Mouse (Mus musculus): Measurements from ENCODE around the gene Tada2a. TPM values are rescaled to one million over a fixed set of nuclear protein-coding genes. Genes with fewer than 3 reads are reported as not detected.

Gene Tada2a
- total and polyA plus RNA-seq, 2 experiments from 2014 or later, result 2.2 to 10.3 TPM

DNA sequence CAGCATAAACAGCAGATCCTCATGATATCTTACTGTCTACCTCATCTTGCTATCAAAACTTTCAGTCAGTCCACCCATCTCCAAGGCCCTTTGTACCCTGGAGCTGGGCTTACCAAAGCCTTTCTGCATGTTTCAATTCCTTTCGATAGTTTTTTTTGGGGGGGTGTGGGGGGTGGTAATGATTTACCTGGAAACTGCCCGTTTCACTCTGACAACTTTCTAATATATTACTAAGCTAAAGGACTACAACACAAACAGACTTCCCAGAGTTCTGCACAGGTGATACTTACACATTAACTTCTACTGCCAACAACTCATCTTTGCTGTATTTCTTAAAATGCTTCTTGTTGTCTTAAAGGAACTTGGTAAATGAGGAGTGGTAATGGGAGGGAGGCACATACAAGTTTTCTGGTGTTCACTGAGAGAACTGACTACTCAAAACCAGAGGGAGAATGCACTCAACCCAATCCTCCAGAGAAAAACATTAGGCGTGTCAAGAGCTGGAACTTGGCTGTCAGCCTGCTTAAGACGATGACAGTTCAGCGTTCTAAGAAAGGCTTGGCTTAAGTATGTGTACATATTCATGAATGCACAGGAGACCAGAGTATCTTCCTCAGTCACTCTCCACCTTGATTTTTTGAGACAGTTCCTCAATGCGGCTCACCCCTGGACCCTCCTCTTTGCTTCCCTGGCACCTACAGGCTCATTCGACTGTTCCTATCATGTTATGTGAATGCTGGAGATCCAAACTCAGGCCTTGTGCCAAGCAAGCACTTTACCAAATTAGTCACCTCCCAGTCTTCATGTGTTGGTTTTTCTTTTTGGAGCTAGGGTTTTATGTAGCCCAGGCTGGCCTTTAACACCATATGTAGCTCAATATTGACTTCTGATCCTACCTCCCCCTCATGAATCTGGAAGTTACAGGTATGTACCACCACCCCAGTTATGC lies 55.3 kb downstream of the Tada2a start:
- DNase-seq (ENCODE audit: low spot score), result no peak

DNA sequence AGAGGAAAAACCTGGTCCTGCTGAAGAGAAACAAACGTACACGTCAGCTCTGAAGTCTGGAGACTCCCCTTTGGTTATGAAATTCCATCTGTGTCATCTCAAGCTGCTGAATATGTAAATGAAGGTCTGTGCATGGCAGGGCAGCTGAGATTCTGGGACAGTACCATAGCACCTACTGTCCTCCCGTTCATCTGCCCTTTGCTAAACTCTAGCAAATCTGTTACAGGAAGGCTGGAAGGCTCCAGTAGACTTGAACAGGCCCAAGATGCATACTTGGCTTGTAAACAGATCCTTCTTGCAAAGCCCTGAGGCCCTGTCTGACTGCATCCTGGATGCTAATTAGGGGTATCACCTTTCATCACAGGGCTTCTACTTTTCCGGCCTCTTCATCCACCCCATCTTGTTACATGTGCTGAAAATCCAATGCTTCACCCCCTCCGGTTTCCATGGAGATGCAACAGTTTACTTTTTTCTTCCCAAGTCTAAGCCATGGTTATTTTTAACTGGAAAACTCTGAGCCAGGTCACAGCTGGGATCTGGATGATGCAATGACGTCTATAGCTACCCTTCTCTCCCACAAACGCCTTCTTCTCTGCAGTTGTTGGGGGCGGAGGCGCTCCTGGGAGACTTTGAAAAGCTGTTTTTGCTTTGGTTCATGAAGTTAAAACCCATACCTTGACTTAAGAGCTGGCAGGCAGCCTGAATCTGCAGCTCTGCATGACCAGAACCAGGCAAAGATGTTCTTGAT lies 56.3 kb downstream of the Tada2a start:
- WGBS, result 46% methylated on average over 9 of the region's 9 CpGs
- Histone ChIP-seq H3K9me3 (replicated peaks; ENCODE audit: control insufficient read depth, low read length) (no peaks in the 10 kb centered on the region), H3K4me1 (ENCODE audit: control insufficient read depth, insufficient read depth) (peaks cover 15% of the 10 kb centered on the region; the same call in 1 of the 2 replicates), H3K27me3 (ENCODE audit: control insufficient read depth, insufficient read depth, low read length) (peaks cover 17% of the 10 kb centered on the region), H3K9ac (replicated peaks; ENCODE audit: low read depth, low read length) (no peak overlapping the region), H3K27ac (ENCODE audit: low read depth) (no peak overlapping the region), H3K4me2 (ENCODE audit: low read depth, low read length) (no peak overlapping the region), H3K4me3 (ENCODE audit: low read depth, low read length) (no peak overlapping the region), H3K36me3 (replicated peaks; ENCODE audit: control insufficient read depth, insufficient read depth, low read length) (peaks cover under 1% of the 10 kb centered on the region; the same call in 1 of the 2 replicates)
- ATAC-seq (ENCODE audit: insufficient read depth, low read depth) (no peak), DNase-seq (ENCODE audit: low spot score) (no peak)
- TF ChIP-seq EP300 (IDR thresholded peaks at IDR 0.05; ENCODE audit: low read depth), result no peak
- TF ChIP-seq CTCF (IDR thresholded peaks at IDR 0.05; ENCODE audit: low read depth), result no peak

More for the DNA sequence above, 55.3 kb downstream of the Tada2a start:
- no peak overlapping the region for H3K27ac ChIP-seq (ENCODE audit: low read depth)
- no peak overlapping the region for H3K4me3 ChIP-seq (ENCODE audit: low read depth, low read length)
- no peak for ATAC-seq (ENCODE audit: insufficient read depth, low read depth)
- no peak overlapping the region for H3K9ac ChIP-seq (replicated peaks; ENCODE audit: low read depth, low read length)
- peaks cover 6% of the 10 kb centered on the region; the same call in 1 of the 2 replicates for H3K36me3 ChIP-seq (replicated peaks; ENCODE audit: control insufficient read depth, insufficient read depth, low read length)
- H3K9me3 ChIP-seq (replicated peaks; ENCODE audit: control insufficient read depth, low read length), result no peaks in the 10 kb centered on the region
- H3K4me1 ChIP-seq (ENCODE audit: control insufficient read depth, insufficient read depth), result 0 out of 2 replicates have a peak, but pooled peaks cover 8% of the 10 kb centered on the region
- peaks cover 12% of the 10 kb centered on the region for H3K27me3 ChIP-seq (ENCODE audit: control insufficient read depth, insufficient read depth, low read length)
- H3K4me2 ChIP-seq (ENCODE audit: low read depth, low read length), result no peak overlapping the region
- 46% methylated on average over 7 of the region's 7 CpGs for WGBS
- no peak for TF ChIP-seq EP300 (IDR thresholded peaks at IDR 0.05; ENCODE audit: low read depth)
- no peak for TF ChIP-seq CTCF (IDR thresholded peaks at IDR 0.05; ENCODE audit: low read depth)

DNA sequence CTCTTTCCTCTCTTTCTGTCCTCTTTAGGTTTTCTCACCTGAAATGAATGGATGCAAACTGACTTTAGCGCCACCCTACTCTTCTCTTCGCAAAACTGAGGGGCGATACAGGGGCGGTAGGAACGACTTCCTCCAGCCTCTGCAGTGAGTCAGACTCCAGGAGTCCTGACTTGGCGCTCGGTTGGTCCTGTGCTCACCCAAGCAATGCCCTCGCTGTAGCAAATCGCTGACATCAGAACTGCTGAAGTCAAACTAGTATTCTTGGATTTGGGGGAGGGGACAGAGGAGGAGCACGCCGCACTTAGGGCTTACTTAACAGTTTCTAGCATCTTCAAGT lies 60.4 kb downstream of the Tada2a start, which contains the start of gene Dusp14:
Gene Dusp14, minus strand, starts transcription at position 228 of the 337 bp plus-strand sequence.
- Histone ChIP-seq H3K27me3 (ENCODE audit: control insufficient read depth, insufficient read depth, low read length) (peaks cover 37% of the 10 kb centered on the region), H3K4me2 (ENCODE audit: low read depth, low read length) (peak within 1 kb of the TSS; percentile 96), H3K9me3 (replicated peaks; ENCODE audit: control insufficient read depth, low read length) (no peaks in the 10 kb centered on the region), H3K4me1 (ENCODE audit: control insufficient read depth, insufficient read depth) (peaks cover 16% of the 10 kb centered on the region; the same call in 1 of the 2 replicates), H3K4me3 (ENCODE audit: low read depth, low read length) (peak within 1 kb of the TSS; percentile 64), H3K27ac (ENCODE audit: low read depth) (no peak within 1 kb of the TSS), H3K36me3 (replicated peaks; ENCODE audit: control insufficient read depth, insufficient read depth, low read length) (no peaks in the 10 kb centered on the region), H3K9ac (replicated peaks; ENCODE audit: low read depth, low read length) (peak within 1 kb of the TSS; percentile 47; the same call in 1 of the 2 replicates)
- DNase-seq (ENCODE audit: low spot score), result no peak
- 19% methylated on average over 11 of the region's 11 CpGs for WGBS
- ATAC-seq (ENCODE audit: insufficient read depth, low read depth), result no peak
- no peak for TF ChIP-seq CTCF (IDR thresholded peaks at IDR 0.05; ENCODE audit: low read depth)
- TF ChIP-seq EP300 (IDR thresholded peaks at IDR 0.05; ENCODE audit: low read depth), result no peak

DNA sequence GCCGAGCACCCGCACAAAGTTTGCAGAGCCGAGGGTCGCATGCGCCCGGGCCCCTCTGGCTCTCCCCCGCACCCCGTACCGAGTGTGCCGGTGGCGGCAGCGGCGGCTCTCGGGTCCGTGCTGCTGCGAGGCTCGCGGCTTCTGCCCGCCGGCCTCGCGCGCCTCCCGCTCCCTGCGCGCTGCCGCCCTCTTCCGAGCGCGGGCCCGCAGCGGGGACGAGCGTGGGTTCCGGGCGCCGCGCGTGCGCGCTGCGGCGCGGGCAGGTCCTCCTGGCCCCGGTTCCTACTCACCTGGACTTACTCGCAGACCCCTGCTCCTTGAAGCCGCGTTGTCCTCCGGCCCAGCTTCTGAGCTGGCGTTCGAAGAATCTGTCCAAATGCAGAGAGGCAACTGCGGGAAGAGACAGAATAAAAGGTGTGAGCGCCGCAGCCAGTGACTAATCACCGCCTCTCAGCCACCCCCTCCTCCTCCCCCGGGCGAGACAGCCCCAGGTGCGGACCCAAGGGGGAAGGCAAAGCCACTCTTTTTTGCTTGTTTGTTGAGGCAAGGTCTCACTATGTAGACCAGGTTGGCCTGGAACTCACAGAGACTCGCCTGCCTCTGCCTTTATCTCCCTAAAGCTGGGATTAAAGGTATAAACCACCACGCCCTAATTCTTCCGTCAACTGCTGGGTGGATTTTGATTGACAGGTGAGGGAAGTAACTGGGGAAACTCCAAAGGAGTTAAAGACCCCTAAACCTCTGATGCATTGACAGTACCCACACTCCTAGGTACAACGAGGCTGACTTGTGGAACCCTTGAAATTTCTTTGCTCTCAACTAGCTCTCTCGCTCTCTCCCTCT lies 61.0 kb downstream of the Tada2a start:
- Histone ChIP-seq H3K4me2 (ENCODE audit: low read depth, low read length) (peak overlapping the region; percentile 96), H3K27ac (ENCODE audit: low read depth) (no peak overlapping the region), H3K36me3 (replicated peaks; ENCODE audit: control insufficient read depth, insufficient read depth, low read length) (no peaks in the 10 kb centered on the region), H3K9me3 (replicated peaks; ENCODE audit: control insufficient read depth, low read length) (no peaks in the 10 kb centered on the region), H3K9ac (replicated peaks; ENCODE audit: low read depth, low read length) (peak overlapping the region; percentile 47; the same call in 1 of the 2 replicates), H3K4me1 (ENCODE audit: control insufficient read depth, insufficient read depth) (peaks cover 16% of the 10 kb centered on the region; the same call in 1 of the 2 replicates), H3K4me3 (ENCODE audit: low read depth, low read length) (peak overlapping the region; percentile 64), H3K27me3 (ENCODE audit: control insufficient read depth, insufficient read depth, low read length) (peaks cover 37% of the 10 kb centered on the region)
- ATAC-seq (ENCODE audit: insufficient read depth, low read depth), result peak; percentile 59
- peak; percentile 25 for DNase-seq (ENCODE audit: low spot score)
- TF ChIP-seq EP300 (IDR thresholded peaks at IDR 0.05; ENCODE audit: low read depth) (no peak), CTCF (IDR thresholded peaks at IDR 0.05; ENCODE audit: low read depth) (no peak)
- WGBS, result 2% methylated on average over 62 of the region's 63 CpGs

Measured in heart, postnatal 0 days (tissue).